Mouse (Mus musculus) adrenal gland, adult 8-10 months (tissue): Measurements from ENCODE around the gene Olfr204. TPM values are rescaled to one million over a fixed set of nuclear protein-coding genes. Genes with fewer than 3 reads are reported as not detected.
"Not testable (repeated sequence)": the region's sequence is repeated elsewhere in the genome, so short reads cannot be mapped to it uniquely, and the experiment has no call there.

Source experiments
- DNase-seq: peaks from one replicate; pipeline ENCODE4 v3.0.0; 2022
- total RNA-seq, 4 experiments: library from RNA; stranded (reverse); gene quantifications; 2 replicates each; pipeline ENCODE4 v1.2.4; 2022

The Olfr204 gene
- not detected for total RNA-seq

DNA sequence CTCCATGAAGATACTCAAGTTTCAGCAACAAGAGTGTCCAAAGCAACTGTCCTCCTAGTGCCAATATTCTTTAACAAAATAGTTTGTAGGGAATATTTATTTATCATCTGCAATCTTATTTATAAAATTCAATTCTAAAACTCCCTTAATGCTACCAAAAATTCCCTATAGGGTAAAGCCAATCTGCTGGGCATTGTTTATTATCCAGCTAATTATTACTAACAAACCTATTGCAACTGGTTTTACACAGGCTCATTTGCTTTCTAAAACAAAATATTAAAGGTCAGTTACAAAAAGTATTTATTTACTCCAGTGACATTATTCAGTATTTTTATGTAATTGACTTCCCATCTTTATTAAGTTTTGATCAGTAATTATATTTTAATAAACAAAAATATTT, at the start of gene Olfr204:
Gene Olfr204, minus strand, starts transcription at position 101 of the 400 bp plus-strand sequence.
- DNase-seq: no peak

DNA sequence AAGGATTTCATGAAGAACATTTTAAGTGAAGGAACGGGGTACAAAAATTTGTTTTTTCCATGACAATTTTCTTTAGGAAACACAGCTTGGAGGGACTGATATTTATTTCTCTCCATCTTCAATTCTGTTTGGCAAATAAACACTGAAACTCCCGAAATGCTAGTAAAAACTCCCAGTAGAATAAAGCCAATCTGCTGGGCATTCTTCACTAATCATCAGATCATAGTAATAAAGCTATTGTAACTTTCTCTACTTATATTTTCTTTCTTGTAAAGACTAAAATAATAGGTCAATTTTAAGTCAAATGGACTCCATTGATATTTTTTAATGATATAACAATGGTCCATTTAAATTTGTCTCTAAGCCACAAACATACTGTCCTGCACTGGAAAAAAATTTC, 45.8 kb upstream of the Olfr204 start, which contains the start of gene Olfr209:
Gene Olfr209, minus strand, starts transcription at position 101 of the 400 bp plus-strand sequence.
- no peak for DNase-seq

DNA sequence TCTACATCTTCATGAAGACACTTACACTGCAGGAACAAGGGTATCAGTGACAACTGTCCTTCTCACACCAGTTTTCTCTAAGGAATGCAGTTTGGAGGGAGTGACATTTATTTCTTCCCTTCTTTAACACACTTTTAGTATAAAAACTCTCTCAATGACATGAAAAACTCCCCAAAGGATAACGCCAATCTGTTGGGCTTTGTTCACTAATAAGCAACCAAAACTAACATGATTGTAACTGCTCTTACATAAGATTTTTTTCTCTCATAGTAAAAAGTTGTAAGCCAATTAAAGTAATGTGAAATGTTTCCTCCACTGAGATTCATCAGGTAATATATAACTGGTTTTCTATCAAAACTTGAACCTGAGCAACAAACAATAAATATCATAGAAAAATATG, 31.1 kb upstream of the Olfr204 start, which contains the start of gene Olfr206:
Gene Olfr206, minus strand, starts transcription at position 101 of the 400 bp plus-strand sequence.
- no peak for DNase-seq

DNA sequence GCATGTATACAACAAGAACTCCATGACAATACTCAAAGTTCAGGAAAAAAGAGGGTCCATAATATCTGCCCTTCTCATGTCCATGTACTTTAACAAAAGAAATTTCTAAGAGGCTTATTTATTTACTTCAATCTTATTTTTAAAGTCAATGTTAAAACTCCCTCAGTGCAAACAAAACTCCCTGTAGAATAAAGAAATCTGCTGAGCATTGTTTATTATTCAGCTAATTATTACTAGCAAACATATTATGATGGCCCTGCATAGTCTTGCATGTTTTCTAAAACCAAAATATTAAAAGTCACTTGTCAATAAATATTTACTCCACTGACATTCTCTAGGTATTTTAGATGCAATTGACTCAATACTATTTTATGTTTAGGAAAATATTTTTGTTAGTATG, 13.0 kb upstream of the Olfr204 start, which contains the start of gene Olfr205:
Gene Olfr205, minus strand, starts transcription at position 101 of the 400 bp plus-strand sequence.
- no peak for DNase-seq

DNA sequence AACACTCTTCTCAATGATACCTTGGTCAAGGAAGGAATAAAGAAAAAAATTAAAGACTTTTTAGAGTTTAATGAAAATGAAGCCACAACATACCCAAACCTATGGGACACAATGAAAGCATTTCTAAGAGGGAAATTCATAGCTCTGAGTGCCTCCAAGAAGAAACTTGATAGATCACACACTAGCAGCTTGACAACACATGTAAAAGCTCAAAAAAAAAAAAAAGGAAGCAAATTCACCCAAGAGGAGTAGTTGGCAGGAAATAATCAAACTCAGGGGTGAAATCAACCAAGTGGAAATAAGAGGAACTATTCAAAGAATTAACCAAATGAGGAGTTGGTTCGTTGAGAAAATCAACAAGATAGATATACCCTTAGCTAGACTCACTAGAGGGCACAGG, 5.2 kb upstream of the Olfr204 start:
- DNase-seq: not testable (repeated sequence)

DNA sequence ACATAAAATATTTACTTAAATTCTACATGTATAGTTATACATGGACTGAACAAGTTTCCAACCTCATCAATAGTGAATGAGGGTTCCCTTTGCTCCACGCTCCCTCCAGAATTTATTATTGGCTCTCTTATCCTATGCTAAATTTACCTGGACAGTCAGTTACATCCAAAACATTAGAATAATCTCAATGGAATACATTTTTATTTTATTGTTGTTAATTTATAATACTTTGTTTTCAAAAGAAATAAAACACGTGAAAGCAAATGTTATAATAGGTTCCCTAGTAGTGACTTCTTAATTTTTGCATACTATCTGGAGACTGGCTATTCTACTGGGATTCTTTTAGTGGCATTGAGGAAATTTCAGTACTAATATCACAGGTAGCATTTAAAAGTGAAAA, 19.5 kb downstream of the Olfr204 start, which contains the start of gene Olfr203:
Gene Olfr203, plus strand, starts transcription at position 301 of the 400 bp plus-strand sequence.
- no peak for DNase-seq

DNA sequence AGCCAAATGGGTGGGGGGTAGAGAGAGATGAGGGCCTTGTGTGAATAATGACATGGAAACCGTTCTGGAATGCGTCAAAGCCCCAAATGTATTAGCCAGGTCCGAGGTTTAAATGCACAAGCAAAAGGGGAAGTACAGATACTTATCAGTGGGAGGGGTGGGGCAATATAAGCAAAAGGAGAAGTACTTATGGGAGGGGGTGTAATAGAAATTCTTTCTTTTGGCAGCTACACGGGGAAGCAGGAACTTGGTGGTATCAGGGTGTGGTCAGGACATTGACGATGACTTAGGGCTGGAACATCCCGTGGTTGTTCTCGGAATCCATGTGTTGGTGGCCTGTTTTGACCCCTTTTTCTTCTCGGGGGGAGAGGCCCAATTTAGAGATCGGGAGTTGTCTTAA, 30.5 kb downstream of the Olfr204 start:
- not testable (repeated sequence) for DNase-seq

DNA sequence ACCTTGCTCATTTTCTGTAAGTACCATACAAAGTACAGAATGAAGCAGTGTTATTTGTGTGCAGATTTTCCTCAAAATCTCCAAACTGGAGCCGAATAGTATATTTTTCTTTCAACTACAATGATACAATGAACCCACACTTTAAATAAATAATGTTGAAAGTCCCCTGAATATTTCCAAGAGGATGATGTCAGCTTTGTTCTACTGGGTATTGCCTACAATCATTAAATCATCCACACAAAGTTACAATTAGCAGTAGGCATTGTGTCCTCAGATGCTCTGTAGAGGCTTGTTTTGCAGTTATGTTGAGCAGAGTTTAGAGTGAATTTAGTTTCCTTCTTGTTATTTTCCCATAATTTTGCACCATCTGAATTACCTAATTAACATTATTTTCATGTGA, 31.4 kb downstream of the Olfr204 start, which contains the start of gene Olfr202:
Gene Olfr202, minus strand, starts transcription at position 101 of the 400 bp plus-strand sequence.
- DNase-seq: no peak

DNA sequence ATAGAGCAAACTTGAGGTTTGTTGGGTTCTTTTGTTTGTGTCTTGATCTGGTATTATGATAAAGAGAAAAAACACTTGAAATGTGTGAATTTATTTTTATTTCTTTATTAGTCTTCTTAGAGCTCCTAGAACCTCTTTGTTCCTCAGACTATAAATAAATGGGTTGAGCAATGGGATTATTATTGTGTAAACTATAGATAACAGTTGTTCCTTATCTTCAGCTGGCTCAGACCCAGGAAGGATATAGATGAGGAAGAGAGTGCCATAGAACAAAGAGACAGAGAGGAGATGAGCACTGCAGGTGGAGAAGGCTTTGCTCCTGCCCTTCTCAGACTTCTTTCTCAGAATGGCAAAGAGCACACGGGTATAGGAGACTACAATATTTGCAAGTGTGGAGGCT, 34.6 kb downstream of the Olfr204 start:
- DNase-seq: no peak

DNA sequence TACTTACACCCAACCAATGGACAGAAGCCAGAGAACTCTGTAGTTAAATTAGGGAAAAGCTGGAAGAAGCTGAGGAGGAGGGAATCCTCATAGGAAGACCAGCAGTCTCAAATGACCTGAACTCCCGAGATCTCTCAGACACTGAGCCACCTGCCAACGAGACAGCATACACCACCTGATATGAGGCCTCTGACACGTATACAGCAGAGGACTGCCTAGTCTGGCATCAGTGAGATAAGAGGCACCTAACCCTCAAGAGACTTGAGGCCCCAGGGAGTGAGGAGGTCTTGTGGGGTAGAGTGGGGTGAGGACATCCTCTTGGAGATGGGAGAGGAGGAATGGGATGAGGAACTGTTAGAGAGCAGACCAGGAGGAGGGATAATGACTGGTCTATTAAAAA, 37.5 kb downstream of the Olfr204 start:
- no peak for DNase-seq

DNA sequence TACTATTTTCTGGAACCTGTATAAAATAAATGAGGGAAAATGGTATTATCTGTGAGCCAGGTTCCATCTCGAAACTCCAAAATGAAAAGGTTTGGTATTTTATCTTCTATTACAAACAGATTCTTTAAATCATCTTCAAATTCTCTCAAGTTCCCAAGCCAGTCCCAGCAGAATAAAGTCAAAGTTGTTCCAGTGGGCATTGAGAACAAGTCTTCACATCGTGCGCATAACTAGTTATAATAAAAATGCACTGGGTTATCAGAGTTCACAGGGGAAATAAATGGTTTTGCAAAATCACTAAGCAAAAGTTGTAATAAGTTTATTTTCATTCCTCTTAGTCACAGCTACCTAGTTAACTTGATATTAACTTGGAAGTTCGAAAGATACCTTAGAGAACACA, 45.5 kb downstream of the Olfr204 start, which contains the start of gene Olfr201:
Gene Olfr201, minus strand, starts transcription at position 101 of the 400 bp plus-strand sequence.
- DNase-seq: not testable (repeated sequence)

DNA sequence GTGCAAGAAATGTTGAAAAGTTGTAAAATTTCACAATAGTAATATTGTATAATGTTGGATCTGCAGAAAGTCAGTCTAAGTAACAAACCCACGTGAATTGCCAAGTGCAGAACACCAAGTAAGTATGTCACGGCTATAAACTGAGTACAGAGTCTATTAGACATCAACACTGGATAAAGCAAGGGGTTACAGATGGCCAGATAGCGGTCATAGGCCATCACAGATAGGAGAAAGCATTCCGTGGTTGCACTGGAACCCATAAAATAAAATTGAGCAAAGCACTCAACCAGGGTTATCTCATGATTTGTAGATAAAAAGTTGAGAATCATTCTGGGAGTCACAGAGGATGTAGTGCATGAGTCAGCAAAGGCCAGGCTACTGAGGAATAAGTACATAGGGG, 49.0 kb downstream of the Olfr204 start:
- DNase-seq: not testable (repeated sequence)

Other genes starting within 250 kb of the Olfr204 start
- not detected for gene Olfr190, start 240.2 kb downstream of the Olfr204 start, total RNA-seq
- not detected for gene Olfr191, start 228.4 kb downstream of the Olfr204 start, total RNA-seq
- not detected for gene Olfr193, start 206.4 kb downstream of the Olfr204 start, total RNA-seq
- gene Olfr194, start 197.2 kb downstream of the Olfr204 start, total RNA-seq: not detected
- not detected for gene Olfr195, start 171.2 kb downstream of the Olfr204 start, total RNA-seq
- not detected for gene Olfr196, start 147.8 kb downstream of the Olfr204 start, total RNA-seq
- gene Olfr198, start 114.7 kb downstream of the Olfr204 start, total RNA-seq: not detected
- not detected for gene Olfr199, start 98.5 kb downstream of the Olfr204 start, total RNA-seq
- gene Olfr201, start 45.6 kb downstream of the Olfr204 start, total RNA-seq: not detected
- not detected for gene Olfr202, start 31.5 kb downstream of the Olfr204 start, total RNA-seq
- gene Olfr203, start 19.4 kb downstream of the Olfr204 start, total RNA-seq: not detected
- gene Olfr205, start 12.9 kb upstream of the Olfr204 start, total RNA-seq: not detected
- gene Olfr206, start 31.0 kb upstream of the Olfr204 start, total RNA-seq: not detected
- not detected for gene Olfr209, start 45.7 kb upstream of the Olfr204 start, total RNA-seq
- not detected for gene Gabrr3, start 89.1 kb upstream of the Olfr204 start, total RNA-seq
- gene Riox2, start 153.5 kb upstream of the Olfr204 start, total RNA-seq: 10 to 100 TPM; 24.6 to 28.2 (median 26.8) TPM